Mouse (Mus musculus) lung, postnatal 10 days (tissue): Measurements from ENCODE around the gene Kbtbd7.
"Not testable (repeated sequence)": the region's sequence is repeated elsewhere in the genome, so short reads cannot be mapped to it uniquely, and the experiment has no call there.

ENCODE experiments used
- DNase-seq: peaks from one replicate; pipeline ENCODE4 v3.0.0; 2021

The Kbtbd7 gene

DNA sequence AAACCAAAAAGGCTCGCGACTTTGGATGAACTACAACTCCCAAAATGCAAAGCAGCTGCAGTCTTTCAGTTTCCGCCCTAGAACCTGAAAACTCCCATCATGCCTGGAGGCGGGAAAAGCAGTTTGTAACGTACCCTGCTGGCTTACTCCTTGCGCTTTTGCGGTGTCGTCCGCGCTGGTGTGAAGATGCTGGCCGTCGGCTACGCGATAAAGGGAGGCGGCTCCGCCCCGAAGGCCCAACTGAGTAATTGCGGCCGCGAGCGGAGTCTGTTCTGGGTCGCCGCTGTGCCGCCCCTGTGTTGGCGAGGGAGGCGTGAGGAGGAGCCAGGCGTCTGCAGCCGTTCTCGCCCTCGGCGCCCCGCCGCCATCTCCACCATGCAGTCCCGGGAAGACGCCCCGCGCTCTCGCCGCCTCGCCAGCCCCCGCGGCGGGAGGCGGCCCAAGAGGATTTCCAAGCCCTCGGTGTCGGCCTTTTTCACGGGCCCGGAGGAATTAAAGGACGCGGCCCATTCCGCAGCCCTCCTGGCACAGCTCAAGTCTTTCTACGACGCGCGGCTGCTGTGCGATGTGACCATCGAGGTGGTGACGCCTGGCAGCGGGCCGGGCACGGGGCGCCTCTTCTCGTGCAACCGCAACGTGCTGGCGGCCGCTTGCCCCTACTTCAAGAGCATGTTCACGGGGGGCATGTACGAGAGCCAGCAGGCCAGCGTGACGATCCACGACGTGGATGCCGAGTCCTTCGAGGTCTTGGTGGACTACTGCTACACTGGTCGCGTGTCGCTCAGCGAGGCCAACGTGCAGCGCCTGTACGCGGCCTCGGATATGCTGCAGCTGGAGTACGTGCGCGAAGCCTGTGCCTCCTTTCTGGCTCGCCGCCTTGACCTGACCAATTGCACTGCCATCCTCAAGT lies 25.6 kb downstream of the Kbtbd7 start, which contains the start of gene Kbtbd6:
TSS of gene Kbtbd6 (plus strand) at position 155 of the 910 bp plus-strand sequence.
- DNase-seq, result peak; percentile 90

DNA sequence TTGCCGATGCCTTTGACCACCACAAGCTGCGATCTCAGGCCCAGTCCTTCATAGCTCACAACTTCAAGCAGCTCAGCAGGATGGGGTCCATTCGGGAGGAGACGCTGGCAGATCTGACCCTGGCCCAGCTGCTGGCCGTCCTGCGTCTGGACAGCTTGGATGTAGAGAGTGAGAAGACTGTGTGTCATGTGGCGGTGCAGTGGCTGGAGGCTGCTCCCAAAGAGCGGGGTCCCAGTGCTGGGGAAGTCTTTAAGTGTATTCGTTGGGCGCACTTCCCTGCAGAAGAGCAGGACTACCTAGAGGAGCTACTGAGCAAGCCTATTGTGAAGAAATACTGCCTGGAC lies 26.3 kb downstream of the Kbtbd7 start:
- DNase-seq, result not testable (repeated sequence)

DNA sequence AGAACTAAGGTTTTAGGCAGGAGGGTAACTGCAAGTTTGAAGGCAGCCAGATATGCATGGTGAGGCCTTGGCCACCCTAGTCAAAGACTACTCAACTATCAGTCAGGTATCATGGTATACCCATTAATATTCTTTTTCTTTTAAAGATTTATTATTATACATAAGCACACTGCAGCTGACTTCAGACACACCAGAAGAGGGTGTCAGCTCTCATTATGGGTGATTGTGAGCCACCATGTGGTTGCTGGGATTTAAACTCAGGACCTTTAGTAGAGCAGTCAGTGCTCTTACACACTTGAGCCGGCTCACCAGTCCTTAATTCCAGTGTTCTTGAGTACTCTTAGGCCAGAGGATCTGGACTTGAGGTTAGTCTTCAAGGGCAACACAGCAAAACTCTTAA lies 34.1 kb downstream of the Kbtbd7 start:
- DNase-seq, result no peak

DNA sequence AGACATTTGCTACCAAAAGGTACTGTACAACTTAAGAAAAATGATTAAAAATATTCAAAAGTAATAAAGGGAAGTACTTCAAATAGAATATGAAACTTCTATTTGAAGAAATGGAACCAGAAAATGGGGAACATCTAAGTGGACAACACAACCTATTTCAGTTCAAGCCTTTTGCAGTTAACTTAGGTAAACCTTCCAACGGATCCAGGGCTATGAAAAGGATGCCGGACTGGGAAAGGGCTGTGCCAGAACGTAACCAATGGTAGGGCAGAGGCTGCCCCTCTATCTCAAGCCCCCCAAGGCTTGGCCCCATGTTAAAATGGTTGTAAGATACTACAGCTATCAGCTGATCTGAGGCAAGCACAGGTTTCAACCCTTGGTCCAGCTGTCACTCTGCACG lies 34.7 kb downstream of the Kbtbd7 start:
- DNase-seq, result no peak

DNA sequence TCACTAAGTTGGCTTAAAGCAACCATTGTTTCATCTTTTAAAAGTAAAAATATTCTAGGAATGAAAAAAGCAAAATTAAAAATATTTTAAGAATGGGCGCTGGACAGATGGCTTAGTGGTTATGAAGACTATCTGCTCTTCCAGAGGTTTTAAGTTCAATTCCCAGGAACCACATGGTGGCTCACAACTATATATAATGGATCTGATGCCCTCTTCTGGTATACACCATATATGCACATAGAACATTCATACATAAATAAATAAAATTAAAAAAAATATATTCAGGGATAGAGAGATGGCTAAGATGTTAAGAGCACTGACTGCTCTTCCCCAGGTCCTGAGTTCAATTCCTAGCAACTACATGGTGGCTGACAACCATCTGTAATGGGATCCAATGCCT lies 39.3 kb downstream of the Kbtbd7 start:
- no peak for DNase-seq

DNA sequence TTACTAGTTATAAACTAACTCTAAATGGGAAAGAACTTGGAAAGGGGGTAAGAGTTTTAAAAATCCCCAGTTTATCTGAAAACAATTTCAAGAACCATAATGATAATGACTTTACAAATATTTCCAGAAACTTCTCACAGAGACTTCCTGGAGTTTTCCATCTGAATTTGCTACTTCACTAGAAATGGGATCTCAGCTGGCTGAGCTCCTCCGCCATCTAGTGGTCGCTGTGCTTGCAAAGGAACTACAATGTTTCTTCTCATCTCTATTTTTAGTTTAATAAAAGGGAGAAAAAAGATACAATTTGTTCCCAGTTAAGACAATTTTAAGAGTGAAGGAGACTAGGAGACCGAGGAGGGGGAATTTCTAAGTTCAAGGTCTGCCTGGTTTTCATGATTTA lies 41.3 kb downstream of the Kbtbd7 start:
- peak; percentile 77 for DNase-seq

DNA sequence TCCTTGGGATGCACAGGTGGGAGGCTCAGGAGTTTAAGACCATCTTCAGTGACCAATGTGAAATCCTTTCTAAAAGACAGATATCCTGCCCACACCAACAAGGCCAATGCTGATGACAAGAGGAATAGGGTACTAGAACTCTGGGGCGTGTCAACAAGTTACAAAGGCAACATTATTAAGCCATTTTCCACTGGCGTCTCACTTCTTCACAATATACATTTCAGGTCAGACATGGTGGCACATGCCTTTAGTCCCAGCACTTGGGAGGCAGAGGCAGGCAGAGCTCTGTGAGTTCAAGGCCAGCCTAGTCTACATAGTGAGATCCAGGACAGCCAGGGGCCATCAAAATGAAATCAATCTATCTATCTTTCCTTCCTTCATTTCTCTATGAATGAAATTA lies 47.1 kb downstream of the Kbtbd7 start:
- DNase-seq, result no peak
